Mouse (Mus musculus) CH12.LX (cell line): Measurements from ENCODE around the gene Ilf3.

Experiments used
- POLR2A ChIP-seq: IDR thresholded peaks from 2 replicates; pipeline ENCODE4 v1.6.1; 2011; ENCODE audit warnings: low read depth, mild to moderate bottlenecking, improper control_type of control experiment, low read length
- USF1 ChIP-seq: IDR thresholded peaks from 2 replicates; pipeline ENCODE4 v1.6.1; 2014; ENCODE audit warnings: low read depth, mild to moderate bottlenecking, inconsistent platforms, low read length, improper control_type of control experiment

DNA sequence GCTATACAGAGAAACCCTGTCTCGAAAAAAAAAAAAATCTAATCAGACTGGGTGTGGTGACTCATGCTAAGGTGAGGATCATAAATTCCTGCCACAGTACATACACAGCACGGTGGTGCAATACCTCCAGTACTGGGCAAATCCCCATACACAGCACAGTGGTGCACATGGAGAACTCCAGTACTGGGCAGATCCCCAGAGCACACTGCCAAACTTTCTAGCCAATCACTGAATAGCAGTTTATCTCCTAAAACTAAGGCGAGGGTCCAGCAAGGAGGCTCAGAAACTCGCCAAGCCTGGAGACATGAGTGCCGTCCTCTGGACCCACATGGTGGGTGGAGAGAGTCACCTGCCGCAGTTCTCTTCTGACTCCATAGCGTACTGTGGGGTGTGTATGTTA, 16.5 kb upstream of the Ilf3 start:
- TF ChIP-seq POLR2A (no peak), USF1 (no peak)
